Mouse (Mus musculus): ENCODE results near the gene Vmn1r6.
"Not testable (repeated sequence)": the region's sequence is repeated elsewhere in the genome, so short reads cannot be mapped to it uniquely, and the experiment has no call there.

Vmn1r6 gene

DNA sequence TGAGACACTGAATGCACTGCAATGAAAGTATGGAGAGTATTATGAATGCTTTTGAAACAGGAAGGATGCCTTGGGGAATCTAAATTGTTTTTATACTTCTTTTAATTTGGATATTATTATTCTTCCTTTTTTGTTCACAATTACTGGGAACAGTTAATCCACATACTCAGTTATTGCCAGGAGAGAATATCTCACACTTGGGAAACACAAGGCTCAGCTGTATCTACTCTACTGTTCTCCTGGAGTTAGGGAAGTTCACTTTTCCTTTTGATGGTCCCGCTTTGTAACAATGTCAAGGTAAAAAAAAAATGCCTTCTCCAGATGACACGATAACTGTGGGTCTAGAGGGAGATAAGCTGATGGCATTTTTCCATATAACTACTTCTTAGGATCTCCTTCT, at the start of gene Vmn1r6:
Gene Vmn1r6 (plus strand): TSS at position 301 of the 400 bp plus-strand sequence.
- DNase-seq (ENCODE audit: low spot score): no peak

DNA sequence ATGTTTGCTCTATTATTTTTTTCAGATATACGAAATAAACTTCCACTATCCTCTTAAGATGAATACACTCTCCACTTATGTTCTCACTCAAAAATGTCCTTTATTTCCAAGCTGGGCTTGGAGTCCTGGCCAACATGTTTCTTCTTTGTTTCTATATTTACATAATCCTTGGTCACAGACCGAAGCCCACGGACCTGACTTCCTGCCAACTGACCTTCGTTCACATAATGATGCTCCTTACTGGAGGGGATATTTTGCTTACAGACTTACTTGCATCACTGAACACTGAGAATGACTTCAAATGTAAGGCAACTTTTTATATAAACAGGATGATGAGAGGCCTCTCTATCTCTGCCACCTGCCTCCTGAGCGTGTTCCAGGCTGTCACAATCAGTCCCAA, 40.6 kb upstream of the Vmn1r6 start:
- no peak for DNase-seq (ENCODE audit: low spot score)

DNA sequence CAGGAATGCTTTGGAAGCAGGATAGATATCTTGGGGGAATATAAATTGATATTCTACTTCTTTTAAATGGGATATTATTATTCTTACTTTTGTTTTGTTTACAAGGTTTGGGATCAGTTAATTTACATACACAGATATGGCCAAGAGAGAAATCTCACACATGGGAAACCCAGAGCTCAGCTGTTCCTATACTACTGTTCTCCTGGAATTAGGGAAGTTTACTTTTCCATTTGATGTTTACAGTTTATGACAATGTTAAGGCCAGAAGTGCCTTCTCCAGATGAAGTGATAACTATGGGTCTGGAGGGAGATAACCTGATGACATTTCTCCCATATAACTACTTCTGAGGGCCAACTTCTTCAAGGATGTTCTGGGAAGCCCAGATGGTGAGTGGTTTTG, 27.1 kb upstream of the Vmn1r6 start, which contains the start of gene Vmn1r5:
Gene Vmn1r5 (plus strand): TSS at position 301 of the 400 bp plus-strand sequence.
- DNase-seq (ENCODE audit: low spot score): no peak

DNA sequence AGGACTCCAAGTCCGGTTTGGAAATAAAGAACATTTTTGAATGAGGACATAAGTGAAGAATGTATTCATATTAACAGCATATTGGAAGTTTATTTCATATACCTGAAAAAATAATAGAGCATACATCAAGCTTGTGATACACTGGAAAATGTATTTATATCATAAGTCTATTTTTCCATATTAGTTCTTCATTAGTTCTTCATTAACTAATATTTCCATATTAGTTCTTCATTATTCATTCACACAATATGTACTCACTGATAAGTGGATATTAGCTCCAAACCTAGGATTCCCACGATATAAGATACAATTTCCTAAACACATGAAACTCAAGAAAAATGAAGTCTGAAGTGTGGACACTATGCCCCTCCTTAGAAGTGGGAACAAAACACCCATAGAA, 28.2 kb downstream of the Vmn1r6 start, which contains the start of gene Vmn1r7:
Gene Vmn1r7 (minus strand): TSS at position 101 of the 400 bp plus-strand sequence.
- not testable (repeated sequence) for DNase-seq (ENCODE audit: low spot score)

DNA sequence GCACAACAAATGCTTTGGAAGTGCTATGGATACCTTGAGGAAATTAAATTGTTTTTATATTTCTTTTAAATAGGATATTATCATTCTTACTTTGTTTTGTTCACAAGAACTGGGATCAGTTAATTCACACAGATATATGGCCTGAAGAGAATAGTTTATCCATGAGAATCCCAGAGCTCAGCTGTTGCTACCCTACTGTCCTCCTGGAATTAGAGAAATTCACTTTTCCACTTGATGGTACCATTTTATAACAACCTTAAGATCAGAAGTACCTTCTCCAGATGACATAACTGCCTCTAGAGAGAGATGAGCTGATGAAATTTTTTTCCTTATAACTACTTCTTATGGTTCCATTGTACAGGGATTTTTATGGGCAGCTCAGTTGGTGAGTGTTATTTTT, 34.9 kb downstream of the Vmn1r6 start, which contains the start of gene Vmn1r8:
Gene Vmn1r8 (plus strand): TSS at position 301 of the 400 bp plus-strand sequence.
- DNase-seq (ENCODE audit: low spot score): no peak

DNA sequence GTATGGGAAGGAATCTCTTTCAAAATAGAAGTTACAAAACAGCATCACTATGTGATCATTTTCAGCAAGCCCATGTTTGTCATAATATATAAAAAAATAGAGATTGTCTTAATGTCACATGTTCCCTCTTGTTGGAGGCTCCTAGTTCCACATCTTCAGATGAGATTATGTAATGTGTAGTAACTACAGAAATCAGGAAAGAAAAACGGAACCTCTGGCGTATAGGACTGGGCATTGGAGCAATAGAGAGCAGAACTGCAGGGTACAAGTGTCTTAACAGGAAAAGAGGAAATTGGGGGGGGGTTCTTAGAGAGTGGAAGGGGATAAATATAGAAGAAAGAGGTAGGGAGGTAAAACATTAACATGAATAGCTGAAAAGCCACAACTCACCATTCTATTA, 37.6 kb downstream of the Vmn1r6 start:
- no peak for DNase-seq (ENCODE audit: low spot score)
